Mouse (Mus musculus): ENCODE measurements around the gene Zdhhc22. TPM values are rescaled to one million over a fixed set of nuclear protein-coding genes. Genes with fewer than 3 reads are reported as not detected.

Gene Zdhhc22
- total and polyA plus RNA-seq, 3 experiments, result not detected

- TF ChIP-seq SIN3A (IDR thresholded peaks at IDR 0.05; ENCODE audit: low read length) (no peak; the same call in 1 of the 2 replicates), UBTF (IDR thresholded peaks at IDR 0.05; ENCODE audit: low read depth, low read length) (no peak), EP300 (IDR thresholded peaks at IDR 0.05; ENCODE audit: low read length) (0 out of 2 replicates have a peak, but pooled peaks have one; percentile 49), USF2 (conservative IDR thresholded peaks at IDR 0.05; ENCODE audit: low read depth, low read length) (no peak)
Measured at GRCm38 (mm10) chr12:86941734-86942486, 48.3 kb downstream of the Zdhhc22 start (continued).

GRCm38 (mm10) chr12:86941173-86941572 is 49.1 kb downstream of the Zdhhc22 start:
- Histone ChIP-seq H3K4me1 (ENCODE audit: control insufficient read depth in 1 of 2, insufficient read depth in 2 of 2) (peaks cover 4 to 55% of the 10 kb centered on the region in 2 experiments), H3K79me2 (replicated peaks; ENCODE audit: control insufficient read depth, extremely low read depth, insufficient read depth, poor library complexity, severe bottlenecking) (no peaks in the 10 kb centered on the region), H3K36me3 (replicated peaks in 1 of 2; ENCODE audit: control insufficient read depth in 1 of 2, insufficient read depth in 1 of 2, low read length in 1 of 2) (no peaks in the 10 kb centered on the region), H3K4me3 (replicated peaks in 1 of 3; ENCODE audit: low read depth in 2 of 3, low read length in 2 of 3, poor library complexity in 1 of 3) (peak overlapping the region in 1 of 3 experiments; percentile 15), H3K9me3 (replicated peaks; ENCODE audit: low read length) (no peaks in the 10 kb centered on the region), H3K27ac (ENCODE audit: insufficient read depth, low read depth) (peak overlapping the region; percentile 76; the same call in 1 of the 2 replicates), H3K27me3 (replicated peaks) (no peaks in the 10 kb centered on the region), H3K9ac (ENCODE audit: insufficient read depth, low read depth) (no peak overlapping the region; the same call in 1 of the 2 replicates), H3K4me2 (ENCODE audit: insufficient read depth, low read depth, poor library complexity, severe bottlenecking) (peak overlapping the region; percentile 53; the same call in 1 of the 2 replicates)
- peak; percentile 93 for DNase-seq (ENCODE audit: extremely low read depth)
- in situ Hi-C loops (cut with MboI; ENCODE audit: low pct_ligation_motif_present, low pct_unique_long_range_greater_than_20kb, low sequenced_read_pairs) (no loop called here), dilution Hi-C loops (cut with MboI; ENCODE audit: extremely low pct_ligation_motif_present, extremely low pct_unique_long_range_greater_than_20kb, low sequenced_read_pairs) (no loop called here)
- TF ChIP-seq EP300 (IDR thresholded peaks at IDR 0.05; ENCODE audit: low read length), result peak; percentile 82
- peak; percentile 82 for TF ChIP-seq MAFK (IDR thresholded peaks at IDR 0.05; ENCODE audit: insufficient replicate concordance, low read length)
- no peak; the same call in 1 of the 2 replicates for TF ChIP-seq MAZ (IDR thresholded peaks at IDR 0.05; ENCODE audit: low read depth, low read length)
- no peak for TF ChIP-seq E2F4 (IDR thresholded peaks at IDR 0.05; ENCODE audit: insufficient replicate concordance, low read depth, low read length)
- 0 out of 2 replicates have a peak, but pooled peaks have one; percentile 48 for TF ChIP-seq KAT2A (IDR thresholded peaks at IDR 0.05; ENCODE audit: insufficient replicate concordance, low read length)
- TF ChIP-seq TBP (conservative IDR thresholded peaks at IDR 0.05; ENCODE audit: low read depth, low read length), result no peak
- TF ChIP-seq IRF4 (IDR thresholded peaks at IDR 0.05; ENCODE audit: low read depth, low read length), result peak; percentile 90
- TF ChIP-seq MAX (IDR thresholded peaks at IDR 0.05; ENCODE audit: low read length), result peak; percentile 93
- no peak for TF ChIP-seq NELFE (IDR thresholded peaks at IDR 0.05; ENCODE audit: low read depth, low read length)
- peak in 1 of 2 experiments; percentile 39; a peak in 2 of 4 replicates for TF ChIP-seq CTCF (conservative IDR thresholded peaks at IDR 0.05 in 1 of 2, IDR thresholded peaks at IDR 0.05 in 1 of 2; ENCODE audit: low read depth in 2 of 2, low read length in 2 of 2)
- TF ChIP-seq MEF2A (IDR thresholded peaks at IDR 0.05; ENCODE audit: borderline replicate concordance, low read depth, low read length), result 0 out of 2 replicates have a peak, but pooled peaks have one; percentile 41
- no peak for TF ChIP-seq NRF1 (IDR thresholded peaks at IDR 0.05; ENCODE audit: low read depth, low read length)
- peak; percentile 35; the same call in 1 of the 2 replicates for TF ChIP-seq SMC3 (IDR thresholded peaks at IDR 0.05; ENCODE audit: low read depth, low read length)
- no peak for TF ChIP-seq GABPA (IDR thresholded peaks at IDR 0.05; ENCODE audit: insufficient replicate concordance, low read depth, low read length)
- TF ChIP-seq RCOR1 (conservative IDR thresholded peaks at IDR 0.05; ENCODE audit: low read depth, low read length), result no peak
- TF ChIP-seq ZMIZ1 (IDR thresholded peaks at IDR 0.05; ENCODE audit: low read depth, low read length), result no peak
- TF ChIP-seq POLR2AphosphoS2 (IDR thresholded peaks at IDR 0.05; ENCODE audit: low read depth, low read length), result no peak
- no peak for TF ChIP-seq USF2 (conservative IDR thresholded peaks at IDR 0.05; ENCODE audit: low read depth, low read length)
- TF ChIP-seq UBTF (IDR thresholded peaks at IDR 0.05; ENCODE audit: low read depth, low read length), result no peak
- peak; percentile 89 for TF ChIP-seq MYC (IDR thresholded peaks at IDR 0.05; ENCODE audit: low read depth, low read length)
- TF ChIP-seq CHD2 (IDR thresholded peaks at IDR 0.05; ENCODE audit: low read length), result peak; percentile 28; the same call in 1 of the 2 replicates
- no peak for TF ChIP-seq CHD1 (IDR thresholded peaks at IDR 0.05; ENCODE audit: low read depth, low read length)
- peak; percentile 41; the same call in 1 of the 2 replicates for TF ChIP-seq POLR2A (IDR thresholded peaks at IDR 0.05; ENCODE audit: low read depth, low read length)
- TF ChIP-seq ZKSCAN1 (IDR thresholded peaks at IDR 0.05; ENCODE audit: borderline replicate concordance, low read depth, low read length), result no peak
- peak; percentile 90 for TF ChIP-seq ETS1 (conservative IDR thresholded peaks at IDR 0.05; ENCODE audit: low read depth, low read length)
- TF ChIP-seq TCF12 (IDR thresholded peaks at IDR 0.05; ENCODE audit: low read depth, low read length), result peak; percentile 65; the same call in 1 of the 2 replicates
- TF ChIP-seq RAD21 (IDR thresholded peaks at IDR 0.05; ENCODE audit: low read depth, low read length), result no peak
- TF ChIP-seq BHLHE40 (IDR thresholded peaks at IDR 0.05; ENCODE audit: low read depth, low read length), result peak; percentile 94
- no peak for TF ChIP-seq ELF1 (IDR thresholded peaks at IDR 0.05; ENCODE audit: low read depth, low read length)
- TF ChIP-seq MXI1 (IDR thresholded peaks at IDR 0.05; ENCODE audit: low read depth, low read length), result peak; percentile 81; the same call in 1 of the 2 replicates
- no peak for TF ChIP-seq HCFC1 (IDR thresholded peaks at IDR 0.05; ENCODE audit: low read depth, low read length)
- TF ChIP-seq JUN (IDR thresholded peaks at IDR 0.05; ENCODE audit: insufficient read depth, low read depth, low read length), result peak; percentile 53; the same call in 1 of the 2 replicates
- TF ChIP-seq ZNF384 (IDR thresholded peaks at IDR 0.05; ENCODE audit: low read depth, low read length), result no peak
- TF ChIP-seq ZC3H11A (IDR thresholded peaks at IDR 0.05; ENCODE audit: low read depth, low read length), result no peak
